Mouse (Mus musculus) liver, embryonic 14.5 days (tissue): ENCODE measurements around the gene Cep250.
A peak's percentile ranks its signal among the peaks of the same experiment; 100 is the strongest.

ENCODE experiments used
- CTCF ChIP-seq: IDR thresholded peaks from 2 replicates; pipeline ENCODE4 v1.5.1; 2016; ENCODE audit warnings: antibody characterized with exemption, low read depth, control low read depth
- EP300 ChIP-seq: IDR thresholded peaks from 2 replicates; pipeline ENCODE4 v1.6.1; 2016; ENCODE audit warnings: antibody characterized with exemption, low read depth

DNA sequence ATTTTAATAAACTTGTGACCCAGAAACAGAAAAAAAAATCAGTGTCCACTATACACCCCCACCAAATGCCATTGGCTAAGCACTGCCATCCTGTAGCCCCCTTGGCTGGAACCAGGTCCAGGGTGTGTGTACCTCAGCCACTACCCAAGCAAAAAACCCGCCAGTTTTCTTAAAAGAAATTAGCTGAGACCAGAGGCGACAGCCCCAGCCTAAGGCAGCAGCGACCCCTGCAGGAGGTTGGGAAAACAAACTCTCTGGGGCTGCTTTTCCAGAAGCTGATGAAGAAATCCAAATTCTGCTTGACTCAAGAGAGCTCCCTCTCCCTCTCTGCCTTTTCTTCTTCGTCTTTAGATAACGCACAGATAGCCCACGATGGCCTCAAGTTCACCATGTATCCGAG, 10.2 kb upstream of the Cep250 start:
- peak; percentile 90 for TF ChIP-seq CTCF
- TF ChIP-seq EP300, result no peak
